Mouse (Mus musculus) gastrocnemius, postnatal 14 days (tissue): ENCODE data around the gene Acsf3. TPM values are rescaled to one million over a fixed set of nuclear protein-coding genes. Genes with fewer than 3 reads are reported as not detected.

Source experiments
- DNase-seq: peaks from one replicate; pipeline ENCODE4 v3.0.0; 2021; ENCODE audit warnings: mixed read lengths
- intact Hi-C: fragments of 180-260 bp; cut with DNase I; formaldehyde crosslinking; loops from one replicate; pipeline ENCODE4 v1.15.1; 2025; ENCODE audit warnings: low total_unique reads
- total RNA-seq, 2 experiments: library from RNA; stranded (reverse); gene quantifications; 2 replicates each; pipeline ENCODE4 v1.2.3; 2021

Acsf3 gene
- total RNA-seq, 2 experiments from 2014 or later = 13.4 to 16.2 TPM

- intact Hi-C loops = no loop called here
- no peak for DNase-seq
Observed at GRCm38 (mm10) chr8:122752111-122752721, 23.1 kb upstream of the Acsf3 start.

GRCm38 (mm10) chr8:122758597-122758996 is 16.7 kb upstream of the Acsf3 start:
- DNase-seq = no peak
- intact Hi-C loops = no loop called here

- intact Hi-C loops = no loop called here
- no peak for DNase-seq
Observed at GRCm38 (mm10) chr8:122760116-122760515, 15.2 kb upstream of the Acsf3 start.

- intact Hi-C loops = no loop called here
- no peak for DNase-seq
Observed at GRCm38 (mm10) chr8:122761109-122761508, 14.2 kb upstream of the Acsf3 start.

- intact Hi-C loops = no loop called here
Observed at GRCm38 (mm10) chr8:122762731-122763266, 12.5 kb upstream of the Acsf3 start.

GRCm38 (mm10) chr8:122763267-122763738 is 12.0 kb upstream of the Acsf3 start:
- peak; percentile 25 for DNase-seq
- intact Hi-C loops = no loop called here

More at GRCm38 (mm10) chr8:122762731-122763266, 12.5 kb upstream of the Acsf3 start:
- peak; percentile 26 for DNase-seq

GRCm38 (mm10) chr8:122764790-122765474 is 10.4 kb upstream of the Acsf3 start:
- intact Hi-C loops = loop anchor here (5.0 kb wide), 1 partner anchor 73 kb away; no protein-coding TSS in a partner anchor
- no peak for DNase-seq

GRCm38 (mm10) chr8:122766189-122766588 is 9.1 kb upstream of the Acsf3 start:
- intact Hi-C loops = loop anchor here (5.0 kb wide), 1 partner anchor 74 kb away; no protein-coding TSS in a partner anchor
- no peak for DNase-seq

GRCm38 (mm10) chr8:122766647-122767200 is 8.6 kb upstream of the Acsf3 start:
- intact Hi-C loops = loop anchor here (5.0 kb wide), 1 partner anchor 74 kb away; no protein-coding TSS in a partner anchor
- no peak for DNase-seq

GRCm38 (mm10) chr8:122767229-122767628 is 8.1 kb upstream of the Acsf3 start:
- no peak for DNase-seq
- intact Hi-C loops = loop anchor here (5.0 kb wide), 1 partner anchor 75 kb away; no protein-coding TSS in a partner anchor

GRCm38 (mm10) chr8:122769251-122770058 is 5.8 kb upstream of the Acsf3 start:
- peak; percentile 45 for DNase-seq
- intact Hi-C loops = loop anchor here (5.0 kb wide), 1 partner anchor 77 kb away; no protein-coding TSS in a partner anchor

GRCm38 (mm10) chr8:122772431-122773060 is 2.7 kb upstream of the Acsf3 start:
- intact Hi-C loops = no loop called here
- DNase-seq = no peak

GRCm38 (mm10) chr8:122777701-122778100 is 2.4 kb downstream of the Acsf3 start:
- intact Hi-C loops = no loop called here
- no peak for DNase-seq

- no peak for DNase-seq
- intact Hi-C loops = no loop called here
Observed at GRCm38 (mm10) chr8:122778703-122779239, 3.5 kb downstream of the Acsf3 start.

GRCm38 (mm10) chr8:122779255-122779654 is 4.0 kb downstream of the Acsf3 start:
- intact Hi-C loops = no loop called here
- no peak for DNase-seq

- no peak for DNase-seq
Observed at GRCm38 (mm10) chr8:122784756-122785155, 9.5 kb downstream of the Acsf3 start.

GRCm38 (mm10) chr8:122789796-122790195 is 14.5 kb downstream of the Acsf3 start:
- intact Hi-C loops = no loop called here
- DNase-seq = no peak

More at GRCm38 (mm10) chr8:122784756-122785155, 9.5 kb downstream of the Acsf3 start:
- intact Hi-C loops = no loop called here

- DNase-seq = peak; percentile 63
- intact Hi-C loops = no loop called here
Observed at GRCm38 (mm10) chr8:122793375-122794174, 18.3 kb downstream of the Acsf3 start.
